Mouse (Mus musculus) right cerebral cortex, adult 18-20 months (tissue): ENCODE data around the gene Cald1.

Source experiments
- DNase-seq: peaks from one replicate; pipeline ENCODE4 v3.0.0; 2022; ENCODE audit warnings: mixed read lengths

The Cald1 gene

DNA sequence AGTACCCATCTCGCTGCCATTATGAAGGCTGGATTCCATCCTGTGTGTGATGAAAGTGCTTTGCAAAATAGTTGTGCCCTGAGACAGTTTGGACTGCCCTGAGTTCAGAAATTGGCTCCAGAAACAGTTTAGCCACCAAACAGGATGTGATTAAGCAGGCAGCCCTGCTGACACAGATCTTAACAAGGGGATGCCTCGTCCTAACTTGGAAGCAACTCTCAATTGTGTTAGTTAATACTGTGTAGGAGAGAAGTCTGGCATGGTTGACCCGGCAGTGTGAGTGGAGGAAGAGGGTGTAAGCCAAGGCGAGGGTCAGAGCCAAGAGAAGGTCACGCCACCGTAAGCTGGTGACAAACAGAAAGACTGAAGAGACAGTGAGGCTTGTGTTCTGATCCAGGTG lies 123.4 kb downstream of the Cald1 start:
- DNase-seq: no peak

- DNase-seq: no peak
Measured at GRCm38 (mm10) chr6:34722660-34723059, 124.4 kb downstream of the Cald1 start.

DNA sequence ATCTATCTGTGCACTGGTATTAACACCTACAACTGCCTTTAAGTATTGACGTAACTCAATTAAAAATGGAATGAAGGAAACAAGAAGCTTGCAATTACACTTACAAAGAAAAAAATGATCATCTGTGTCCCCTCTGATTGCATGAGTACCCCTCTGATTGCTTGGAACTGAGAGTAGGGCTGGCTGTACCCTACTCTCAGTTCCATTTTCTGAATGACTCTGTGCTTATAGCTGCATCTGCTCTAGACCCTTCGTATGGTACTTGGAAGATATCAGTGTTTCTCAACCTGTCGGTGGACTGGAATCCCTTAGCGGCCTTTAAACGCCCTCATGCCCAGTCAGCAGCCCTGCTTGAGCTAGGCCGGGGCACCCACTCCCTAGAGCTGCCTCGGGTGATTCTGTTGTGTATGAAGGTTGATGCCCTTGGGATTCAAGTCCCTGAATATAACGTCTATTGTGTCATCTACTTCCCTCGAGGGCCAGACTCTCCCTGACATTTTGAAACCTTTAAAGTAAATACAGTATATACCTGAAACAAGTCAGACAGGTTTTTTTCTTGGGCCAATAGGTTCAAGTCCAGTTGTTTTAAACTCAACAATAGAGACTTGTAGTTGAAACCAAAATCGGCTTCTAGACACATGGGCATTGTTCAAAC lies 125.1 kb downstream of the Cald1 start:
- no peak for DNase-seq

DNA sequence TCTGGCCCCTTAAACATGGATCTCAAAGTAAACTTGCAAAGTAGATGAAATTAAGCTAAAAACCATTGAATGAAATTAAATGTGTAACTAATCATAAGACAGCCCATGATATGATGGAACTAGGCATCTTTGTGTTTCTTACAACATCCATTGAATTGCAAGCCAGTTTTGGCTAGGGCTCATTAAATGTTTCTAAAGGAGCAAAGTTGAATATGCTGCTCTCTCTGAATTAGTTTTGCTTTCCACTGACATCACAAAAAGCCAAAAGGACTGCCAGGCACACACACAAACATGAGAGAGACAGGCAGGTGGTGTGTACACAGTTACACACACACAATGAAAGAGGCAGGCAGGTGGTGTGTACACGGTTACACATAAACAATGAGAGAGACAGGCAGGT lies 127.4 kb downstream of the Cald1 start:
- no peak for DNase-seq

- DNase-seq: no peak
Measured at GRCm38 (mm10) chr6:34726104-34726503, 127.8 kb downstream of the Cald1 start.

DNA sequence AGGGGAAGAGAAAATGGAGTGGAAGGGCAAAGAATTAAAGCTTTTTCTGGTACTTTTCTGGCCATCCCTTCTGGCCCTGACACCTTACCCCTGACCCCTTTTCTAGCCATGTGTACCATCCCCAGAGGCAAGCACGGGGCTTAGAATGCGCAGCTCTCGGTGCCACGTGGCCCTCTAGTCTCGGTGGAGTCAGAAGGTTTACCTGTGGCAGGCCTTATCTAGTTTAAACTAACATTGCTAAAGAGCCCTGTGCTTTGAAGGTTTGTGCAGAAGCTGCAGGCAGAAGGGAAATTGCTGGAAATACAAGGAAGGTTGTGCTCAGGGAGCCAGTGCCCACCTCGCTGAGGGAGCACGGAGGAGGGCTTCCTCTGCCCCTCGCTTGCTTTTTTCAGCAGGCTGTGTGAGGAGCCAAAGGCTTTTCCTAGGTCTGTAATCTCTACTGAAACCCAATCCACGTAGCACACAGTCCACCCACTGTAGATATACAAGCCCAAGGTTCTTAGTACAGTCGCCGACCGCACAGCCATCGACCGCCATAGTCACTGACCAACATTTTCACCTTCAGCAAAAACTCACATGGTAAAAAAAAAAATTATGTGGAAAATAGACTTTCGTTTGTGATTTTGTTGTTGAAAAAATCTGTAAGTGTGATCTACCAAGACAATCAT lies 129.2 kb downstream of the Cald1 start:
- DNase-seq: no peak

DNA sequence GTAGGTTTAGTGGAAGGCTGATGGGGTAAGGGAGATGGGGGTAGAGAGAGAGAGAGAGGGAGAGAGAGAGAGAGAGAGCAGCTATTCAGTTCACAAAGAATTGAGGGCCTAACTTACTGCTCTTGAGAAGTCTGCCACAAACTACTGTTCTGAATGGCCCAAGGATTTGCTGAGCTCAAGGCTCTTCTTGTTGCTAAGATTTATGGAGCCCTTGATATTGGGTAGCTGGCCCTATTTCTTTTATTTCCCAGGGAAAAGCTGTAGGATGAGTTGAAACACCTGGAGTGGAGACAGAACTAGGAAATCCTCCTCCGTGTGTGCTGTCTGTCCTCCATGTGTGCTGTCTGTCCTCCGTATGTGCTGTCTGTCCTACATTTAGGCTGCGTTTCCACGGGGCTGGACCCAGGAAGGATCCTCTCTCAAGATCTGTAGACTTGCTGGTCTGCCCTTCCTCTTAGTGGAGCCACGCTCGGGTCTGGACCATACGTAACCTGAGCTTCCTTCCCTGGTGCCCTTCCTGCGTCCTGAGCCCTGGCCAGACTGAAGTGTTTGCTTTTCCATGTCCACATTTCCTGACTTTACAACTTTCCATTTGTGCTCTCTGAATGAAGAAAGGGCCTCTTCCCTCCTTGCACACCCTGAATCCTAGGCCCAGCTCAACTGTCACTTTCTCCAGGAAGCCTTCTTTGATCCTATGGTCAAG lies 131.3 kb downstream of the Cald1 start:
- no peak for DNase-seq

GRCm38 (mm10) chr6:34731007-34731406 lies 132.7 kb downstream of the Cald1 start:
- DNase-seq: no peak

GRCm38 (mm10) chr6:34731529-34731928 lies 133.2 kb downstream of the Cald1 start:
- no peak for DNase-seq

GRCm38 (mm10) chr6:34734940-34735695 lies 136.8 kb downstream of the Cald1 start:
- DNase-seq: no peak

DNA sequence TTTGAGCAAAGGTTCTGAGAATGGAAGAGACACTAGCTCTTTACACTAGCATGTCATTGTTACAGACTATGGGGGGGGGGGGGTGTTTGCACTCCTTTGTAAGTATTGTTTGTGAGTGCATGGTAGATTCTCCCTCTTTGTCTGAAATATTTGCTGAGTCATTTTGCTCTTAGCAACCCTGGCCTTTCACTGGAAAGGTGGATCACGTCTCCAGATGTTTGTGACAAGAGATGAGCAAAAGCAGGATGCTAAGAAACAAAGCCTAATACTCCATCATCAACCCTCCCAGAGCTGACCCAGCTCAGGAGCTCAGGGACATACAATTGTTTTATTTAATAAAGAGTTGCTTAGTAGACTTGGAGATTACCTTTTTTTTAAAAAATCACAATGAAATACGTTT lies 138.6 kb downstream of the Cald1 start:
- DNase-seq: no peak

GRCm38 (mm10) chr6:34743946-34744345 lies 145.6 kb downstream of the Cald1 start:
- no peak for DNase-seq

DNA sequence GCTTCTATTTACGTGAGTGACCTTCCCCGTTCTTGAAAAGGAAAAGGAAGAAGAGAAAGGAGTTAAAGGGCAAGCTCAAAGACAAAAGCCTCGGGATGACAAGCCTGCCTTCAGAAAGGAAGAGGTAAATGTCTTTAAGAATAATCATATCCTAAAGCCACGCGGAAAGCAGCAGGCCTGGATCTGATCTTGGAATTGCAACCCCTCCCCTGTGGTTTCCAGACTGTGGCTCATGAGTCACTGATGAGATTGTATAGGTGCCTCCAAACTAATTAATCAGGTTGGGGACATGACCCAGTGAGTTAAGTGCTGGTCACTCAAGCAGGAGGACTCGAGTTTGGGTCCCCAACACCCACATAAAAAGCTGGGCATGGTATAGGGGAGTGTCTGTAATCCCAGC lies 149.5 kb downstream of the Cald1 start:
- DNase-seq: no peak

GRCm38 (mm10) chr6:34748566-34748965 lies 150.3 kb downstream of the Cald1 start:
- no peak for DNase-seq

DNA sequence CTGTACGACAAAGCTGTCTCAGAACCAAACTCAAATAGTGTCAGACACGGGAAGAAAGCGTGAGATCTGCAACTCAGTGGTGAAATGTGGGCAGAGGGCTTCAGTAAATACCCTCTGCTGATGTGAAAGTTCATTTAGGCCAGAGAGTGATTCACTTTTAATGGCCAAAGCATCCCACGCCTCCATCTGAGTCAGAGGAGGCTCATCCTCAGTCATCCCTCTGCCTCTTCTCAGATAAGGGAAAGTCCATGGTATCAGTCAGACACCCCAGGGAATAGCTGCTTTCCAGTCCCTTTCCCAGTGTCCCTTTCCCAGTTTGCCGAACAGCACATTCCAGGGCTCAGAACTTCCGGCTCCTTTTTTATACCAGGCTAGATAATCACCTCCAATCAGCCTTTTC lies 151.2 kb downstream of the Cald1 start:
- DNase-seq: no peak

GRCm38 (mm10) chr6:34750487-34751120 lies 152.3 kb downstream of the Cald1 start:
- DNase-seq: no peak

- DNase-seq: no peak
Measured at GRCm38 (mm10) chr6:34751625-34752024, 153.3 kb downstream of the Cald1 start.

DNA sequence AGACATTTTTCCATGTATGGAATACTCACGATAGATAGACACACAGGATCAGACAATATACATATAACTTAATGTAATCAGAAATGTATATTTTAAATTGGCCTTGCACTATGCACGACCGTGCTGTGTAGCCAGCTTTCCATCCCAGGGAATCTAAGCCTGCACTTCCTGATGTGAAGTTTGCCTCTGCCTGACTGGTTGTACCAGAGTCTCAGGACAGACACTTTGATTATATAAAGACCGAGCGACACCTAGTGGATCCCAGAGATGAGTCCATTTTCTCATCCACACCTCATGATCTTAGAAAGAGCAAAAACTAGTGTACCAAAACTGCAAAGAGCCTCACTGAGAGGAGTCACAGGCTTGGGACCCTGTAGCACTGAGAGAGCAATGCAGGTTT lies 156.1 kb downstream of the Cald1 start:
- DNase-seq: peak; percentile 57

DNA sequence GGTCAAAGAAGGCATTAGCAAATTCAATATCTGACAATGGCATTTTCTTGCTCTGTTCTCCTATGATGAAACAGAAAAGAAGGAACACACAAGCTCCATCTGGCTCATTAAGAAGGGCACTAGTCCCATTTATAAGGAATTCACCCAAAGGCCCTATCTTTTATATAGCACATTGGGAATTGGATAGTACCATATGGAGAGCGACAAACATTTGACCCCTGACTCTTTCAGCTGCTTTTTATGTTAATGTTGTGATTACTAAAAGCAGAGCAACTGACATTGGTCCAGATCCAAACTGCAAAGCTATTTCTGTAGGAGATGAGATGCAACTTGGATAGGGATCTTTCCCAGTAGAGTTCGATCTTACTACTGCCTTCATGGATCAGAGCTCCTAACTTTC lies 160.0 kb downstream of the Cald1 start:
- no peak for DNase-seq

DNA sequence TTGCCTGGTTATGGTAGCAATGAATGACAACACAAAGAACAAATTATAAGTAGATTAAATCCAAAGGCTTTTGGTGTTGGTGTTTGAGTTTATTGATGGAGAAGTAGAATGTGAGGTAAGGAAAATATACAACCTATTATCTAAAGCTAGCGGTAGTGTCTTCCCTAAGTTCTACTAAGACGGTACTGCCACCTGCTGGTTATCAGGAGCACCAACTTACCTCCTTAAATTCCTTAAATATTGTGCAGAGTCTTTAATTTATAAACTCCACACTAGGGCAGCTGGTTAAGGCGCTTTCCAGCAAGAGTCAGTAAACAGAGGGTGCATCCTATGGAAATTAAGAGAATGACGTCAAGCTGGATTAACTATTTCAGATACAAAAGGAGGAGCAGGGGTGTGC lies 161.7 kb downstream of the Cald1 start:
- DNase-seq: peak; percentile 39

DNA sequence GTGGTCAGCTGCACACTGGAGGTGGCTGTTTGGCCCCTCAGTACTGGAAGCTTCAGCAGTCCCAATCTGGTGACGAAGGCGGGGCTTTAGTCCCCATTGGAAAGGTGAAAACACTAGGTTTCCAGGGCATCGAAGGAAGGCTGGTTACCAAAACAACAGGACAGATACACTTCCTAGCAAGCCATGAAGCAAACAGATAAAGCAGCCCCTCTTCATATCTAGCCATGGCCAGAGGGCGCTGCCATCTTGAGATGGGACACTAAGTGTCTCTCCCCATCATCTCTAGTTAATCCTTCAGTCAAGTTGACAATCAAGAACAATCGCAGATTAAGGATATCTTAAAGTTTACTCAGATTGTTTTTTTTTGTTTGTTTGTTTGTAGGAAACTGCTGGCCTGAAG lies 167.4 kb downstream of the Cald1 start:
- no peak for DNase-seq

DNA sequence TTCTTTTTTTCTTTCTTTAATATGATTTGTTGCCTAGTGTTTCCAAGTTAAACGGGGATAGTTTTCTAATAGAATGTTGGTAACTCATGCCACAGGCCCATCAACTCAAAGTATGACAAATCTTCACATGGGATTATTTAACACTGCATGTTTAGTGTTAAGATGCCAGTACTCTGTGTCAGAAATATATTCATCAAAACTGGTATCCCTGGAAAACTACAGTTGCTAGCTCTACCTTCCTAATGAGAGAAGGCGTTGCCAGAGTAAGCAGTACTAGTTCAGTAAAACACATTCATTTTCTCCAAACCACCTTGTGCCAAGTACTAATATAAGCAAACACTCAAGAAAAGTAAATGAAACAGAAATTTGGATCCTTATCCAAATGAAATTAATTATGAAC lies 171.7 kb downstream of the Cald1 start:
- no peak for DNase-seq

GRCm38 (mm10) chr6:34770491-34770890 lies 172.2 kb downstream of the Cald1 start:
- no peak for DNase-seq
